Mouse (Mus musculus) lung, embryonic 14.5 days (tissue): ENCODE data around the gene Hoxa4. TPM values are rescaled to one million over a fixed set of nuclear protein-coding genes. Genes with fewer than 3 reads are reported as not detected.

ENCODE experiments used
- ATAC-seq: fragments of 200-750 bp; cut with Nextera tagmentation; 2 replicates; pipeline ENCODE4 v1.8.0; 2017; ENCODE audit warnings: mild to moderate bottlenecking, moderate TSS enrichment, moderate library complexity; ENCODE audit not compliant: insufficient read depth
- DNase-seq: peaks from one replicate; pipeline ENCODE4 v3.0.0-alpha.2; 2015
- H3K27ac ChIP-seq: fragments of 300-500 bp; sonication (generic); 2 replicates; pipeline ENCODE4 v1.5.1; 2014; ENCODE audit warnings: low read depth, mild to moderate bottlenecking, moderate library complexity
- H3K27me3 ChIP-seq: fragments of 300-500 bp; sonication (generic); 2 replicates; pipeline ENCODE4 v1.6.1; 2014; ENCODE audit warnings: low read length, control low read depth; ENCODE audit not compliant: insufficient read depth
- H3K36me3 ChIP-seq: fragments of 300-500 bp; sonication (generic); 2 replicates; pipeline ENCODE4 v1.6.1; 2014; ENCODE audit warnings: control low read depth; ENCODE audit not compliant: insufficient read depth
- H3K4me1 ChIP-seq: fragments of 300-500 bp; sonication (generic); 2 replicates; pipeline ENCODE4 v1.6.1; 2014; ENCODE audit warnings: antibody characterized with exemption, control low read depth; ENCODE audit not compliant: insufficient read depth
- H3K4me2 ChIP-seq: fragments of 300-500 bp; sonication (generic); 2 replicates; pipeline ENCODE4 v1.6.1; 2014; ENCODE audit warnings: mild to moderate bottlenecking
- H3K4me3 ChIP-seq: fragments of 300-500 bp; sonication (generic); 2 replicates; pipeline ENCODE4 v1.5.1; 2014; ENCODE audit warnings: low read depth, low read length
- H3K9ac ChIP-seq: fragments of 300-500 bp; sonication (generic); 2 replicates; pipeline ENCODE4 v1.6.1; 2014
- H3K9me3 ChIP-seq: fragments of 300-500 bp; sonication (generic); 2 replicates; pipeline ENCODE4 v1.6.1; 2016; ENCODE audit warnings: low read depth, low read length, control low read depth
- CTCF ChIP-seq: IDR thresholded peaks from 2 replicates; pipeline ENCODE4 v1.5.1; 2016; ENCODE audit warnings: antibody characterized with exemption, low read depth
- WGBS: fragments of 180-500 bp; shearing (Covaris S2); extraction: QIAGEN DNeasy Blood & Tissue Kit; methylation state at CpG from one replicate; pipeline ENCODE4 v1.1.7; 2014; 5-methylcytosine and 5-hydroxymethylcytosine counted together
- polyA plus RNA-seq: library from polyadenylated mRNA; unstranded; fragments of >200 nt; fragmentation: Nextera tagmentation; extraction: Ambion mirVana; gene quantifications from 2 replicates; pipeline ENCODE4 v1.2.1, GENCODE M21; 2014

The Hoxa4 gene
- polyA plus RNA-seq, 1 experiment from 2014 or later = 7.0 TPM

GRCm38 (mm10) chr6:52174968-52175751 lies 16.4 kb downstream of the Hoxa4 start:
- H3K4me1 ChIP-seq = peaks cover 8% of the 10 kb centered on the region

DNA sequence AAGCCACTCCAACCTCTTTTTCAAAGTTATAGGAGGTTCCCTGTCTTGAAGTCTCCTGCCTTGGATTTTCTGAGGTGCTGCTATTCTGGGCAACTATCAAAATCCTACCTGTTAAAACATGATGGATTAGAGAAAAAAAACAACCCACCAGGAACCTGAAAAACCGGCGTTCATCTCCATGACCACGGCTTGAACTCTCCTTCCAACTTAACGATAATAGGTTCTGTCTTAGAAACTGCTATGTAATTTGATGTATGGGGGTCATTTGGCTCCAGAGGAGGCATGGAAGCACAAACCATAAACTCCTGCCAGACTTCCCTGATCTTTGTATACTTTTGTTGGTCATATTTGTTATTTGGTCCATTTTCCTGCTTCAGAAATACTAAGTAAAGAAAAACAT lies 17.9 kb downstream of the Hoxa4 start:
- peak overlapping the region; percentile 98 for H3K27ac ChIP-seq
- H3K4me3 ChIP-seq = peak overlapping the region; percentile 63
- peaks cover 45% of the 10 kb centered on the region for H3K27me3 ChIP-seq
- peak overlapping the region; percentile 98 for H3K9ac ChIP-seq
- DNase-seq (peak; percentile 71), ATAC-seq (no peak)
- H3K4me1 ChIP-seq = peaks cover 14% of the 10 kb centered on the region
- WGBS = 1% methylated on average over 4 of the region's 4 CpGs
- H3K36me3 ChIP-seq = peaks cover 10% of the 10 kb centered on the region
- no peaks in the 10 kb centered on the region for H3K9me3 ChIP-seq
- no peak for TF ChIP-seq CTCF
- peak overlapping the region; percentile 79 for H3K4me2 ChIP-seq

More at GRCm38 (mm10) chr6:52174968-52175751, 16.4 kb downstream of the Hoxa4 start:
- Histone ChIP-seq H3K4me3 (peak overlapping the region; percentile 63), H3K27me3 (peaks cover 38% of the 10 kb centered on the region), H3K9ac (peak overlapping the region; percentile 98), H3K36me3 (peaks cover 8% of the 10 kb centered on the region), H3K4me2 (peak overlapping the region; percentile 79), H3K27ac (peak overlapping the region; percentile 98), H3K9me3 (no peaks in the 10 kb centered on the region)
- no peak for TF ChIP-seq CTCF
- ATAC-seq = peak; percentile 62
- peak; percentile 91 for DNase-seq
- WGBS = 2% methylated on average over 41 of the region's 41 CpGs

DNA sequence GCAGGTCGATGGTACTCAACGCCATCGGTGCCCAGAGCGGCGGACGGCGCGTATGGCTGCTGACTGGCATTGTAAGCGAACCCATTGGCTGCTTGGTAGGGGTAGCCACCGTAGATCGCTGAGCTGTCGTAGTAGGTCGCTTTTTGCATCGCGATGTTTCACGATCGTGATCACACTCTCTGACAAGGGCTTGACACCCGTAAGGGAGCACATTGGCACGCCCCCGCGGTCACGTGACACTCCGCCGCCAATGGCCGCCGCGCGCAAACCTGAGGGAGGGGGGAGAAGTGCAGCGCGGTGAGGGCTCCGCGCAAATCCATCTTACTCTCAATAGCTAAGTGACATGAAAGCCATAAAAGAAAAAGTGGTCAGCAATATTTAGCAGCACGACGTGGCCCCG lies 19.1 kb downstream of the Hoxa4 start:
- no peak for TF ChIP-seq CTCF
- H3K27me3 ChIP-seq = peaks cover 48% of the 10 kb centered on the region
- H3K9me3 ChIP-seq = no peaks in the 10 kb centered on the region
- DNase-seq = peak; percentile 98
- peak overlapping the region; percentile 98 for H3K9ac ChIP-seq
- H3K4me2 ChIP-seq = peak overlapping the region; percentile 79
- WGBS = under 1% methylated on average over 35 of the region's 35 CpGs
- H3K36me3 ChIP-seq = peaks cover 10% of the 10 kb centered on the region
- H3K27ac ChIP-seq = peak overlapping the region; percentile 98
- H3K4me1 ChIP-seq = peaks cover 14% of the 10 kb centered on the region
- peak overlapping the region; percentile 63 for H3K4me3 ChIP-seq
- peak; percentile 65 for ATAC-seq

DNA sequence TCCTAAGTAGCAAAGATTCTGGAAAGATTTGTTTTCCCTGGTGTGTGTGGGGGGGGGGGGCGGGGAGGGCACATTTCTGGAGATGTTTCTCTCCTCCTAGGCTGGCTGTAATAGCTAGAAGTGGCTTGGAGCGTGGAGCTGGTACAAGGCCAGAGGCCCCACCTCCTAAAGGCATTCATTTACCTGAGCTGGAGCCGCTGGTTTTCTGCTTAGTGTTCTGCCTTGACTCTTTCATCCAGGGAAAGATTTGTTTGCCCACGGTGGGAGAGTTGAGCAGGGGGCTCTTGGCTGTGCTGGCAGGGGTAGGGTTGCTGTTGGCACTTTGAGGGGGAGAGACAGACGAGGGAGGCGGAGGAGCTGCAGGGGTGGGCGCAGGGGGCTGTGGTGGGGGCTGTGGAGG lies 19.6 kb downstream of the Hoxa4 start:
- Histone ChIP-seq H3K4me2 (peak overlapping the region; percentile 79), H3K27me3 (peaks cover 49% of the 10 kb centered on the region), H3K4me1 (peaks cover 14% of the 10 kb centered on the region), H3K9ac (peak overlapping the region; percentile 91), H3K36me3 (peaks cover 10% of the 10 kb centered on the region), H3K27ac (peak overlapping the region; percentile 98), H3K9me3 (no peaks in the 10 kb centered on the region), H3K4me3 (peak overlapping the region; percentile 63)
- no peak for TF ChIP-seq CTCF
- WGBS = 10% methylated on average over 7 of the region's 7 CpGs
- ATAC-seq (no peak), DNase-seq (peak; percentile 56)

DNA sequence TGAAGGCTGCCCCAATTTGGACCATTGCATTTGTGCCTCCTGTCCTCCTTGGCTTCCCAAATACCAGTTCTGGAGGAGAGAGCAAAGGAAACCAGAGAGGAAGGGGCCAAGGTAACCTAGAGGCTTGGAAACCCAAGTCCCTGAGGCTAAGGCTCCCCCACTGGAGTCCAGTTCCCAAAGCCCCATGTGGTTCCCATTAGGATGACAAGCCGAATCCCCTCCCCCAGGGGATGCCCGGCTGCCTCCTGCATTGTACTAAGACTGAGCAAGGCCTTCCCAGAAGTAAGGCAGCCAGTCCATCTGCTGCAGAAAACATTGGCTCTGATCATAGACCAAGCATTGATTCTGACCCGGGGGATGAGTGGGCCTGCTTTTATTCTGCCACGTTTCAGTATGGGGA lies 20.2 kb downstream of the Hoxa4 start:
- no peak for TF ChIP-seq CTCF
- peak overlapping the region; percentile 98 for H3K27ac ChIP-seq
- H3K4me3 ChIP-seq = 0 out of 2 replicates have a peak overlapping the region, but pooled peaks have one; percentile 10
- no peak for ATAC-seq
- H3K4me1 ChIP-seq = peaks cover 17% of the 10 kb centered on the region
- H3K27me3 ChIP-seq = peaks cover 51% of the 10 kb centered on the region
- peak overlapping the region; percentile 91 for H3K9ac ChIP-seq
- DNase-seq = peak; percentile 83
- peak overlapping the region; percentile 79 for H3K4me2 ChIP-seq
- peaks cover 10% of the 10 kb centered on the region for H3K36me3 ChIP-seq
- no peaks in the 10 kb centered on the region for H3K9me3 ChIP-seq
- 9% methylated on average over 4 of the region's 4 CpGs for WGBS

GRCm38 (mm10) chr6:52170898-52171223 lies 20.7 kb downstream of the Hoxa4 start:
- H3K4me1 ChIP-seq = peaks cover 17% of the 10 kb centered on the region
- H3K36me3 ChIP-seq = peaks cover 10% of the 10 kb centered on the region
- H3K27ac ChIP-seq = peak overlapping the region; percentile 98
- no peak for ATAC-seq
- peaks cover 51% of the 10 kb centered on the region for H3K27me3 ChIP-seq
- H3K9ac ChIP-seq = peak overlapping the region; percentile 91
- H3K4me2 ChIP-seq = peak overlapping the region; percentile 79
- peak overlapping the region; percentile 33 for H3K4me3 ChIP-seq
- TF ChIP-seq CTCF = no peak
- H3K9me3 ChIP-seq = no peaks in the 10 kb centered on the region
- WGBS = 17% methylated on average over 5 of the region's 5 CpGs
- DNase-seq = peak; percentile 74

- 4% methylated on average over 40 of the region's 40 CpGs for WGBS
- DNase-seq (peak; percentile 79), ATAC-seq (peak; percentile 33)
- peaks cover 10% of the 10 kb centered on the region for H3K36me3 ChIP-seq
- no peak for TF ChIP-seq CTCF
- peak overlapping the region; percentile 79 for H3K4me2 ChIP-seq
- peaks cover 17% of the 10 kb centered on the region for H3K4me1 ChIP-seq
- peak overlapping the region; percentile 33 for H3K4me3 ChIP-seq
- H3K9me3 ChIP-seq = no peaks in the 10 kb centered on the region
- H3K27ac ChIP-seq = peak overlapping the region; percentile 98
- H3K27me3 ChIP-seq = peaks cover 49% of the 10 kb centered on the region
- H3K9ac ChIP-seq = peak overlapping the region; percentile 91
Measured at GRCm38 (mm10) chr6:52170166-52170897, 21.2 kb downstream of the Hoxa4 start.
